Mouse (Mus musculus): Measurements from ENCODE around the gene Ntrk3.

The Ntrk3 gene

DNA sequence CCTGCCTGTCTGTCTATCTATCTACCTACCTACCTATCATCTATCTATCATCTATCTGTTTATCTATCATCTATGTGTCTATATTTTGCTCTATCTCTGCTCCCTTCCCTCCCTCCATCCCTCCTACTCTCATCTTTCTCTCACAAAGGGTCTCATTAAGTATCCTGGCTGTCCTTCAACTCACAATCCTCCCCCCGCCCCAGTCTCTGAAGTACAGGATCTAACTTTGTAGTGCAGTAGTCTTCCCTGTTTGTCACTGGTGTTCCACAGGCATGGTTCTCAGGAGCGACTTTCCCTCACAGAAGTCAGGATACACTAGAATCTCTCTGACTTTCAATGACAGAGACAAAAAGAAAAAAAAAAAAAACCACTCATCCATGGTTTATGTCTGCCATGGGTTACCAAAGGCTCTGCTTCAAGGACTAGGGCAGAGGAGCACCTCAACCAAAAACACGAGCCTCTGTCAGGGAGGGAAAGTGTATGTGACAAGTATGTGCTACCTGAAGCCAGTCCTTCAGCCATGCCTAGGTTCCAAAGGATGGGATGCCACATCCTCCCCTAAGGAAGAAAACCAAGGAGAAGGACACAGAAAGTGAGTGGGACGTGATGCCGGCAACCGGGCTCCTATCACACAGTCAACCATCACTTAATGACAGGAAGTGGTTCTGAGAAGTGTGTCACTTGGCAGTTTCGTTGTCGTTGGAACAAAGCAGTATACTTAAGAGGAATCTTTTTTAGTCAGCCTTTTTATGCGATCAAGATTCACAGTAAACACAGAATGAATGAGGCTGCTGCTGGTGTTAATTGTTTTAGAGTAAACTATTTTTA, 16.6 kb downstream of the Ntrk3 start:
- no peak for DNase-seq (ENCODE audit: low spot score in 2 of 2)

DNA sequence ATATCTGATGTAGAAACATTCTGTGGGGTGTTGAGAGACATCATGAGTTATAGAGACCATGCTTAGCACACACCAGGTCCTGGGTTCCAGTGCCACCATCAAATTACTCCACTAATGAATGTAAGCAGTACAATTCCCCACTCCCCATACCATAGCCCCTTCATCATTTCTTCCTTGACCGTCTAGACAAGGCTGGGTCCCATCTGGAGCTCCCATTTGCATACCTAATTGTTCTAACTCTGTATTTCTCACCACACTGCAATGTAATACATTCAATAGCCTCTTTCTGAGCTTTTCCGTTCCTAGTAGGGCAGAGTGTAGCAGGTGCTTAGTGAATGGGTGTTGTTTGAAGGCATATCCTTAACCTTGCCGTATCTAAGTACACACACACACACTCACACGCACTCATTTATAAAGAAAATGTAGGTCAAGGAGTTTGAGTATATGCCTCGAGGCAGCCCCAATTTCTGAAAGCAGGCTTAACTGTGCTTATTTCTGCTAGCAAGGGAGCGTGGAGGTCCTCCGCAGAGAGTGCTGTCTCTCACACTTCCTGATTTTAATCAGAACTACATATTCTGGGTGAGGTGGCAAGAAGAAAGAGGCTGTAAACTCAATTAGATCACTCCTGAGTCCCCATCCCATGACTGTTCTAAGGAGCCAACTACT, 17.9 kb downstream of the Ntrk3 start:
- DNase-seq (ENCODE audit: low spot score in 2 of 2): no peak

DNA sequence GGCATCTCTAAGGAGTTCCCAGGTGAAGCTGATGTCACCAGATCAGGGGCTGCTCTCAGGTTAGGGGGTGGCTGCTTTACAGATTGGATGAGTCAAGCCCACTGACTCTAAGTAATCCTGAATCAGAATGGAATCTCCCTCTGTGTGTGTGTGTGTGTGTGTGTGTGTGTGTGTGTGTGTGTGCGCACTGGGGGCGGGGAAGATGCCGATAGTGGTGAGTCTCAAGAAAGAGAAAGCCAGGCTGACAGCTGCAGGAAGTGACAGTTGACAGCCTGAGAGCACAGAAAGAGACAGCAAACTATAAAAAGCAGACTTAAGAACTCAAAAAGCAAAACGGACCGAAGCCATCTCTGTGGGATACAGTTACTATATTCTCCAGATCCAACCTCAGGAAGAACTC, 18.7 kb downstream of the Ntrk3 start:
- DNase-seq (ENCODE audit: low spot score in 2 of 2): no peak

DNA sequence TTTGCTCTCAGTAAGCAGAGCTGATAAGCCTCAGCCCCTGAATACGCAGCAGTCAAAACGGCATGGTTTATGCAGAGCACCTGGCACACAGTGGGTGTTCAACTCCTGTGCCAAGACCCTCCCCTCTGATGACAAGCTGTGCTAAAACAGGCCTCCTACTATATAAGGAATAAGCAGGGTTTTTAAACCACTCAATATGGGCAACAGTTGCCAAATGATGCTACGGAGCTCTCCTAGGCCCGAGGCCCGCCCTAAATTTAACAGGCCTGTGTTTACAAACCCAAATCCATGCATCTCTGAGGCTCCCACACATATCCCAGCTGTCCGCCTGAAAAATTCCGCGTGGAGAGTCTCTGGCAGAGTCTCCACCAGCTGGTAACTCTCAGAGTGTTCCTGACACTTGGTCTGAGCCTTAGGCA, 19.6 kb downstream of the Ntrk3 start:
- peak in 1 of 2 experiments; percentile 82 for DNase-seq (ENCODE audit: low spot score in 2 of 2)

DNA sequence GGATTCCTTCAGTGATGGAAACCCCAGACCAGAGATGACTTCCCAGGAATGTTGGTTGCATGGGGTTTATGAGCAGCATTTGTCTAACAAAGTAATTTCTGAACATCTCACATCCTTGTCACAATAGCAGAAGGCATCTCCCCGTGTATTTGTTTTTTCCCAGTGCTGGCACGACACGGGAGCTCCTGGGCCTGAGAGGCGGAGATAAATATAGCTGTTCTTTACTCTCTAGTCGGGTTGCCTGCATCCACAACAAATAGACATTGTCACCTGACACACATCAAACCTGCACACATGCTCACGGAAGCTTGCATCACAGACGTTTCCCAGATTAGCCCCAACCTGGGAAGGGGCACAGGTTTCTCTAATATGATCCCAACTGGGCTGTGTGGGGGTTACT, 30.1 kb downstream of the Ntrk3 start:
- peak in 1 of 2 experiments; percentile 44 for DNase-seq (ENCODE audit: low spot score in 2 of 2)

DNA sequence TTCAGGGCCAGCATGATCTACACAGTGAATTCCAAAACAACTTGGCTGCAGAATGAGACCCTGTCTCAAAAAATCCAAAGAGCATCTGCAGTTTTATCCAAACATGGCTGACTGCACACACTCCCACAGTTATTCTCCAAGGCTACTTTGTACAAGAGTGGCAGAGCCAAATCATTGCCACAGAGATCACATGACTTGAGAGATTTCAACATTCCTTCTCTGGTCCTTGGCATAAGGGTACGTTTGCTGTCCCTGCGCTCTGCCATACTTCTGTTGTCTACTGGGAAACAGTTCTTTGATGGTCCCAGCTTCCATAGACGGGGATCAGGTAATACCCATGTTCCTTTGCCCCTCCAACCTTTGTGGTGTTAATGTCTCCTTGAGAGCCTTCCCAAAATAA, 30.7 kb downstream of the Ntrk3 start:
- DNase-seq (ENCODE audit: low spot score in 2 of 2): no peak

DNA sequence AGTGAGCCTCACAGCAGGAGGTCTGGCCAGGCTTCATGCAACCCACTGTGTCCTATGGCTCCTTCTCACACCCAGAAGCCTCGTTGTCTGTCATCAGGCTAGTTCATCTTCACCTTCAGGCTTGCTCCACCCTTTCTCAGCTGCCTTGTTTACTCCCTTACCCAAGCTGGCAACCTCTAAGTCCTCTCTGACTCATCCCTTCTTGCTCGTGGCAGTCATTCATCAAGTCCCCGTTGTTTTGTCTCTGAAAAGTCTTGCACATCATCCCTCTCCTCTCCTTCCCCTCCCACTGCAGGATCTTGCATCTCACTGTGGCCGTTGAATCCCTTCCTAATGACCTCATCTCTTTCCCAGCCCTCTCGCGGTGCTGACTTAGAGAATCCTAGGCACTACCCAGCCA, 35.1 kb downstream of the Ntrk3 start:
- no peak for DNase-seq (ENCODE audit: low spot score in 2 of 2)

DNA sequence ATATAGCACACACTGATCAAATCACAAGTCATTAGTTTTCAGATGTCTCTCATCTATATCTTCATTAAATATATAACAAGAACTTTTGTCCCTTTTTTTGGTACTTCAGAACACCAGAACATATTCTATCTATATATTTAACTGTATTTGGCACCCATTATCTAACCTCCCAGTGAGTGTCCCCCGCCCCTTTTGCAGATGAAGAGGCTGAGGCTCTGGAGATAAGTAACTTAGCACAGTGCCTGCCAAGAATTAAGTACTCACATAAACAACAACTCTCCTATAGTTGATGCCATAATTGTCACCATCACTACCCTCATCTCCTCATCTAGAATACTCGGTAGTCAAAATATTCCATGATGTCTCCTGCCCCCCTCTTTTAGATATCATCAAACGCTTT, 42.6 kb downstream of the Ntrk3 start:
- no peak for DNase-seq (ENCODE audit: low spot score in 2 of 2)

DNA sequence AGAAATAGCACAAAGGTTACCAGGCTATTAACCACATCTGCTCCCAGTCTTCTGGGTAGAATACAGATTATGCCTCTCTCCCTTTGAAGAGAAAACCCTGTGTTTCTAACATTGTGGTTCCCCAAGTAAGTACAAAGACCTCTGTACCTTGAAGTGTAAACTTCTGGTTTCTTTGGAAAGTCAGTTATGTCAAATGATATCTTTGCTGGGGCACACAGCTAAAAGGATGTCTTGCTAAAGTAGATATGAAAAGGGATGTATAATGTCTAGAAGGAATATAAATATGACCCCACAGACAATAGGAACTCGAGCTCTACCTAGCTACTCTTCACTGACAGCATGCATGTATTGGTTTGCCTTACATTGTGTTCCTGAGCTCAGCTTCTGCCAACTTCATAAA, 44.7 kb downstream of the Ntrk3 start:
- DNase-seq (ENCODE audit: low spot score in 2 of 2): no peak

DNA sequence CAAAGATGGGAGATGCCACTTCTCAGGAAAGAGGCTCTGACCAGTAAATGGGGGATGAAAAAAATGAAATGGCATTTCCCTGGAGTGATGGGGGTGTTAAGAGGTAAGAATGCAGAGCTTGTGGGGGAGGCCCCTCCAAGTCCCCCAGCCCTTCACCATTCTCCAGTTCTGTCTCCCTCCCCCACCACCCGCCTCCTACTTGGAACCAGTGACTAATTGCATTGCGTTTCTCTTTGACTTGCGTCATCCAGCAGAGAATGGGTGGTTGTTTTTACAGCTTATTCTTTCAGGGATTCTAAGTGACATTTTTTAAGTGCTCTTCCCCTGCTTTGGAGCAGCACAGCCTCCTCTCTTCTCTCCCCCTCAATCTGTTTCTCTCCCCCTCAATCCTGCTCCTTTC, 46.9 kb downstream of the Ntrk3 start:
- DNase-seq (ENCODE audit: low spot score in 2 of 2): peak; percentile 61 to 70

DNA sequence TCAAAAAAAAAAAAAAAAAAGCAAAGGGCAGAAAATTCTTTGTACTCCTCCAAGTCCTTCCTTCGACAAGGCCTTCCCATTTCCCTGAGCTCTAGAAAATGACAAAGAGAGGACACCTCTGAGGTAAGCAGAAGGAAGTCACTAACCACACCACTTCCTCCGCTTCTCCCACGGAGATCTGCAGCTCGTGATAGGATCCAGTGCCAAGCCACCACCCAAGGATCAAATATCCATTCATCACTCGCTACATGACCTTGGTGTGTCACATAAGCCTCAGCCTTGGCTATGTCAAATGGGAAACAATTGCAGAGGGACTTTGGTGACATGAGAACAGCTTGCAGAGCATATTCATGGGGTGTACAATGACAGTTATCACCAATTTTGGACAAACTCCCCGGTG, 52.9 kb downstream of the Ntrk3 start:
- no peak for DNase-seq (ENCODE audit: low spot score in 2 of 2)

DNA sequence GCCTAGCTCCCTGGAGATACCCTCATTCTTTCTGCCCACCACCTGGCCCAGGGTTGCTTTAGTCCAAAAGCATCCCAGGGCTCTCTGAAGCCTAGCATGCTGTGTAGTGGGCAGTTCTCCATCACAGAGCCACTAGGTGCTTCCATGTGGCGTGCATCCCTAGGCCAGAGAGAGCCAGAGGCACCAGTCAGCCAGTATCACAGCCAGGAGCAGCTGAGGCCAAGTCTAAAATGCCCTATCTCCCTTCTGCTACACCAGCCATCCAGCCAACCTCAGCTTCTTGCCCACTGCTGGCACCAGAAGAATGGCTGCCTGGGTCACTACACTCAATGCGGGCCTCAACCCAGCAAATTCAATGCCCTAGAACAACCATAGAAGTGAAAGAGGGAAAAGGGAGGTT, 56.9 kb downstream of the Ntrk3 start:
- DNase-seq (ENCODE audit: low spot score in 2 of 2): no peak

DNA sequence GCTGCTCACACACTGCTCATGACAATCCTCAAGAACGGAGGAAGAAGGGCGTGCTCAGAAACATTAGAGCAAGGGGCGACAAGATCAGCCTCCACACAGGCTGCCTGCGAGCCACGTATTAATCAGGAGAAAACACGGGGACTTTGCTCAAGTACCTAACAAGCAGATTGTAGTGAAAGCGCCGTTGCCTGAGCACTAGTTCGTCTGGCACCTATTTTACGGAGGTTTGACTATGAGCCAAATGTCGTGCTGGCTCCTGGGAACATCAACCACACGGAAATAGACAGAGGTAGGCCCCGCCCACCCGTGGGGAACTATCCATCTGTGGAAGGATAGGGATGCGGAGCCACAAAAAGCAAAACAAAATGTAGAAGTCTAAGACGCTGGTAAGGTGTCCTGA, 68.4 kb downstream of the Ntrk3 start:
- DNase-seq (ENCODE audit: low spot score in 2 of 2): peak in 1 of 2 experiments; percentile 62

DNA sequence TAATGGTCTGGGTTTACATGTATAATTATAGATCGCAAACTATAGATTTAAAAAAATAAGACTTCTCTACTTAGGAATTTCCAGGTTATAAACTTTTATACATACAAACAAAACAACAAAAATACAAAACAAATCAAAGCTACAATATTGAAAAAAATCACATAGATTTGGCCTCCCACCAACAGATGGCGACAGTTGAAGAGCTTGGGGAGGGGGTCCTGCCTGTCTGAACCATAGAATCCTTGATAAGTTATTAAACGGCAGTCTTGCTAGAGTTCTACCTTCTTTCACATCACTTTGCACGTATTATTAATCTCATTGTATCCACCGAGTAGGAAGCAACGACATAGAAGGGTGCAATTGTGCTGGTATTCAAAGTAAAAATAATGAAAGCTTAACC, 68.9 kb downstream of the Ntrk3 start:
- DNase-seq (ENCODE audit: low spot score in 2 of 2): no peak

DNA sequence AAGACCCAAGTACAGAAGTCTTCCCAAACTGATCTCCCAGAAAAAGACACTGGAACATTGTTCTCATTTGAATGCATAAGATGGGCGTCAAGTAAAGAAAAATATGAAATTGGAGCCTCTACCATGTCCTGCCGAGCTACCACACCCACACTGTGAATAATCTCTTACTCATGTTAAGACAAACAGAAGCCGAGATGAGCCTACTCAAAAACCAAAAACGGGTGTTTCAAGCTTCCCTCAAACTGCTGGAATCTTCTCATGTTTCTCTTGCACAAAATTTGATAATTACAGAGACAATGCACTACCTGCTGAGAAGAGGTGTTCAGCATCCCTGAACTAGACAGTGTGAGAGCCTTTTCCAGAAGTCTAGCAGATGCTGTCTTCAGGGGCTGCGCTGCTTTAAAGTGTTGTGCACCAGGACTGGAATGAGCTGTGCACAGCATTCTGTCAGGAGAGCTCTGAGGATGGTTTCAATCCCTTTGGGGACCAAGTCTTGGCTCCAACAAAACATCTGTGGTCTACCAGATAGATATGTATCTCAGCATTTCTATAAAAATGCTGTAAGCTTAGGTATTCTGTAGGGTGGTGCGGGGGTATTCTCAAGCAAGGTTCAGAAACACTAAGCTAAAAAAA, 69.7 kb downstream of the Ntrk3 start:
- DNase-seq (ENCODE audit: low spot score in 2 of 2): peak in 1 of 2 experiments; percentile 47

DNA sequence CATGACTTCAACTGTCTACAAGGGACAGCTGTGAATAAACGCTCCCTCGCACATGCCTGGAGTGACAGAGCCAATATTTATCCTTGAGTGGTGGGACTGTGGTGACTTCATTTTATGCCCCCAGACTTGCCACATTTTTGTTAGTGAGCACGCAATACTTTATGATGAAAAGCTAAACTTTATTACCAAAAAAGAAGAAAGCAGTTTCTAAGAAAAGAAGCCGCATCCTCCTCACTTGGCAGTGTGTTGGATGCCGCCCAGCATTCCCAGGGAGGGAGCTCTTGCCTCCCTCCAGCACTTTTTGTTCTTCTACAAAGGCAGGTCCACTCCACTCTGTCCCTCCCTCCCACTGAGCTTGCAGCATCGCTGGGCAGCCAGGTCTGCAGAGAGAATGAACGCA, 77.0 kb downstream of the Ntrk3 start:
- DNase-seq (ENCODE audit: low spot score in 2 of 2): peak in 1 of 2 experiments; percentile 69

DNA sequence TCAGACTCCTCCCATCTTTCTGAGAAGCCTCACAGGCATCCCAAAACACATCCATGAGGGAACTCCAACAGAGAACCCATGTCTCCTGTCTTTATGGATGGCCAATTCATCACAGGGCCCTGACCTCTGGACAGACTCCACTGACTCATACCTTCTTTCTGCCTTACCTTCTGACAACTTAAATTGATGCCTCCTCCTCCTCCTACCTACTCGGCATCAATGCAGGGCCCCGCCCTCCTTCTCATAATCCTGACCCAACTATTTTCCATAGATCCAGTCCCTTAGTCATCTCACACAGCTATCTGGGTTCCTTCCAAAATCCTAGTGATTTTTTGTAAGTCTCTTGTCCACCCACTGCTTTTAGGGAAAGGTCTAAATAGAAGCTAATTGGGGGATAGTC, 78.0 kb downstream of the Ntrk3 start:
- DNase-seq (ENCODE audit: low spot score in 2 of 2): no peak

DNA sequence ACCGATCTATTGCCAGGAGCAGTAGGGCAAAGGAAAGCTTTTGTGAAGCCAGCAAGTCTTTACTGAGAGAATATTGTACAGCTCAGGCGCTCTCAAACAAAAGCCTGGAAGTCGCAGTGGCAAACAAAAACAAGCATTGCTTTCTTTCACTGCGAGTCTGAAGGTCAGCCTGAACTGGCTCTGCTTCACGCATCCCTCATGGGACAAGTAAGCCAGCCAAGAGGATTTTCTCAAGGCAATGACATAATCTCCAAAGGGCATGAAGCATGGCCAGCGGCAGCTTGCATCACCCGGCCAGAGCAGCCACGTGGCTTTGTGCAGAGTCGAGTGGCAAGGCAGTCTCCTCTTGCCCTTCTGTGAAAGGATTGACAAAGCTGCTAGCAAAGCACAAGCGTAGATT, 79.8 kb downstream of the Ntrk3 start:
- DNase-seq (ENCODE audit: low spot score in 2 of 2): no peak

DNA sequence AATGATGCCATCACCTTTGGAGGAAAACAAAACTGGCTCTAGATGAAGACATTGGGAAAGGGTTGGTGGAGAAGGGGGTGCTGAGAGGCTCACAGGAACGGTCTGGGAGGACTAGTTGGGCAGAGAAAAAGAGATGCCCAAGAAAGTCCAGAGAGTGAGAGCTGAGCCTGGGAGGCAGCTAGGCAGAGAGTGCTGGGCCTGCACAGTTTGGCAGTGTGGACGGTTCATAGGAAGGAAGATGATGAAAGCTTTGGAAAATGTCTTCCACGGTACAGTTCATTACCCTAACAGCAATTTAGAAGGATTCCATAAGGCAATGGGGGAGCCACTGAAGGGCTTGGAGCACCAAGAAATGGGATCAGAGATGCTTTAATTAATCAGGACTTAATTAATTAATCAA, 81.6 kb downstream of the Ntrk3 start:
- no peak for DNase-seq (ENCODE audit: low spot score in 2 of 2)

DNA sequence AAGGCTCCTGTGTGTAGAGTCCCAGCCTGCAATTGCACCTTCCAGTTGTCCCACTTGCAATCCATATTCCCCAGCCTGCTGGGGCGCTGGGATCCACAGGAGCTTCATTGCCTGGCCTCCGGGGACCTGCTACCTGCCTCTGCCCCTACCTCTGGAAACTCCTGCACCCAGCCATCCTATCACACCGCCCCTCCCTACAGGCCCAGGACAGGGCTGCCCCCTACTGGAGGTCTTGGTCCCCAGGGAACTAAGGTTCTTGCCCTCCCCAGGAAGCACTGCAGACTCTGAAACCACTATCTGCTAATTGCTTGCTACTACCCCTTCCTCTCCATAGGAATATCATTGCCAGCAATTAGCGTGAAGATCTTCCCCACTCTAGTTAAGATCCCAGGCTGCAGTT, 84.1 kb downstream of the Ntrk3 start:
- no peak for DNase-seq (ENCODE audit: low spot score in 2 of 2)

DNA sequence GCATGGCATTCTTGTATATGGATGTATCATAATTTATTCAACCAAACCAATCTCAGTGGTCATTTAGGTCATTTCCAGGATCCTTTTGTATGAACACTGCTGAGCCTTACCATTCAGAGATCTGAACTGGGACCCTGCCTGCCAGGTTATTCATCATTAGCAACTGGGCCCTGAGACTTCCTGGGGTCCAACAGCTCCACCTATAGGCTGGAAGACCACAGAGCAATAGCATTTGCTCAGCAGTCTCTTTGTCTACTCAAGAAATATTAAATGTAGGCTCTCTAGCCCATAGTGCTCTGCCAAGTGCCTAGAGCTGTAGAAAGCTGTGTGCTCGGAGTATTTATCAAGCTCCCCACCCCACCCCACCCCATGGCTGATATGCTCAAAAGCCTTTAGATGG, 85.5 kb downstream of the Ntrk3 start:
- no peak for DNase-seq (ENCODE audit: low spot score in 2 of 2)

DNA sequence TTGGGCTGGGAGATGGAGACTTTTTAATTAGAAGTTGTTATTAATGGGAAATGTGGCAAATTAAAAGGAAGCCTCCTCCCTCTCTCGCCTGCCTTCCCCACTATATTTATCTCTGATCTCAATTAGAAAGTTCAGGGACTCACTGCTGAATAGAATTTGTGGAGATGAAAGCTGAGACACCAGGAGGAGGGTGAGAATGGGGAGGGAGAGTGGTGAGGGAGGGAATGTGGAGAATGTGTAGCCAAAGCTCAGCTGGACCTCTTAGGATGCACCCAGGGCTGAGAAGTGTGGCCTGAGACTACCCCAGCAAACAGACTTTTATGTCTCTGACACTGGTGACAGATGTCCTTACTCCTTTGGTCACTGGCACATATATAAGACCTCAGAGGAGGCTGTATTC, 86.3 kb downstream of the Ntrk3 start:
- no peak for DNase-seq (ENCODE audit: low spot score in 2 of 2)

DNA sequence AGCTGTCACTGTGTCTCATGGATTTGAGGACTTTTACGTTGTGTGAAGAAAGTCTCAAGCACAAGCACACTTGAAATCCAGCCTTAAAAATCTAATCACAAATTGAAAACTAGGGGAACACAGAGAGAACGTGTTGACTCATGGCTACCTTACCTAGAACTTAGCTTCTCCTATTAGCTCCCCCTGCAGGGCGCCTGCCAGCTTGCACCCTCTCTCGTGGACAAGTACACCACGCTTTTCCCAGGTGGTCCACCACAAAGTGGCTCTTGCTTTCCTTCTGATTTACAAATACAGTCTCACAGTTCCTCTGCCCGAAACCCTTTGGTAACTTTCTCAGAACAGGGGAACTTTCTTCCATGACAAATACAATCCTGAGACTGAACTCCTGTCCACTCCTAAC, 94.1 kb downstream of the Ntrk3 start:
- no peak for DNase-seq (ENCODE audit: low spot score in 2 of 2)
